Mouse (Mus musculus): ENCODE results near the gene Hoxd9.
A peak's percentile ranks its signal among the peaks of the same experiment; 100 is the strongest.

Gene Hoxd9

DNA sequence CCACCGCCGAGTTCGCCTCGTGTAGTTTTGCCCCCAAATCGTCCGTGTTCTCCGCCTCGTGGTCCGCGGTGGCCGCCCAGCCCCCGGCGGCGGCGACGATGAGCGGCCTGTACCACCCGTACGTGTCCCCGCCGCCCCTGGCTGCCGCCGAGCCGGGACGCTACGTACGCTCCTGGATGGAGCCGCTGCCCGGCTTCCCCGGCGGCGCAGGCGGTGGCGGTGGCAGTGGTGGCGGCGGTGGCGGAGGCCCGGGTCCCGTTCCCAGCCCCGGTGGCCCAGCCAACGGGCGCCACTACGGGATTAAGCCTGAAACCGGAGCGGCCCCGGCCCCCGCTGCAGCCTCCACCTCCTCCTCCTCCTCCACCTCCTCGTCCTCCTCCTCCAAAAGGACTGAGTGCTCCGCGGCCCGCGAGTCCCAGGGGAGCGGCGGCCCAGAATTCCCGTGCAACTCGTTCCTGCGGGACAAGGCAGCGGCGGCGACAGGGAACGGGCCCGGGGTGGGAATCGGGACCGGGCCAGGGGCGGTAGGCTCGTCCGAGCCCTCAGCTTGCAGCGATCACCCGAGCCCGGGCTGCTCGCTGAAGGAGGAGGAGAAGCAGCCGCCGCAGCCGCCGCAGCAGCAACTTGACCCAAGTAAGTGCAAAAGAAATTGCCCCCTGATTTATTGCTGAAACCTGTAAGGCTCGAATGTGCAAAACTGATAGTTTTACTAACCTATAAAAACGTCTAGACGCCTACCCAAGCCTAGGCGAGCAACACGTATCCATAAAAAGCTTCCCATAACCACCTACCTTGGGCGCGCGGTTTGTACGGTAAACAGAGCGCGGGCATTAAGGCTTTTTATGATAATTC lies 900 bp downstream of the Hoxd9 start:
- DNase-seq: peak; percentile 68 to 78

DNA sequence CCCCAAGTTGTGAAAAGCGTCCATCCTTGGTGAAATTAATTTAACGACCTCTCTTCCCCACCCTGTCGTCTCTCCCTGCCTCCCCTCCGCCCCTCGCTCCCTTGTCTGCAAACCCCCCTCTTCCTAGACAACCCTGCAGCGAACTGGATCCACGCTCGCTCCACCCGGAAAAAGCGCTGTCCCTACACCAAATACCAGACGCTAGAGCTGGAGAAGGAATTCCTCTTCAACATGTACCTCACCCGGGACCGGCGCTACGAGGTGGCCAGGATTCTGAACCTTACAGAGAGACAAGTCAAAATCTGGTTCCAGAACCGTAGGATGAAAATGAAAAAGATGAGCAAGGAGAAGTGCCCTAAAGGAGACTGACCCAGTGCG lies 1.5 kb downstream of the Hoxd9 start:
- DNase-seq: peak; percentile 62 to 71

DNA sequence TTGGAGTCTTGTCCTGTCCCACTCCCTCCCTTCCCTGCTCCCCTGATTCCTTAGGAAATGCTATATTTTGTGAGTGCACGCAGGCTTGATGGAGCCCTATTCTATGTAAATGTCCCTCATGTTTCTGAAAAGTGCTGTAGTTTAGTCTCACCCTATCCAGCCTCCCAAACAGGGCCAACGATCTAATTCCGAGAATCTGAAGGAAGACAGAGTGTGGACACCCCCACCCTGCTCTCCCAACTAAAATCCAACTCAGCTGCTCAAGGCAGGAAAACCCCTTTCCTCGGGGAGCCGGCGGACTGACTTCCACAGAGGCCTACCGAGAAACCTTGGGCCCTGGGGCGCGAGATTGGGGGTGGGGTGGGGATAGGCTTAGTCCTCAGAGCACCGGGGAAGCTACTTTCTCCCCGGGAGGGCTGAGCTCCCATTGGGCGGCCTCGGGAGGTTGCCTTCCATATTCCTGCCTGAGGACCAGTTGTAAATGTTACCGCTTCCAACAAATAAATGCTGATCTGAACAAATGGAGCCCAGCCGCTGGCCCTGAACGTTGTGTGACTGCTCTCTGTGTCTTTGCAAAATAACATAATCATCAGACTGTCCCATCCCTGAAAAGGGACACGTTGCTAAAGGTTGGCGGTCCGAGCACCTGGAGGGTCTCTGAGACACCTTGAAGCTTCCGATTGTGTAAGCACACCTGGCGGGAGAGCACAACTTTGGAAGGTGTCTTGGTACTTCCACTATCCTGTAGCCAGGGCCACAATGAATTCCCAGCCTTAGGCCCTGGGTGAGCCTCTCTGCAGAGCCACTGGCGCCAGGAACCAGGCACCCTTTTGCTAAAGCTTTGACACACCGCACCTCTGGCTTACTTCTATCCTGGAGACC lies 2.4 kb downstream of the Hoxd9 start:
- DNase-seq: peak; percentile 68 to 72

DNA sequence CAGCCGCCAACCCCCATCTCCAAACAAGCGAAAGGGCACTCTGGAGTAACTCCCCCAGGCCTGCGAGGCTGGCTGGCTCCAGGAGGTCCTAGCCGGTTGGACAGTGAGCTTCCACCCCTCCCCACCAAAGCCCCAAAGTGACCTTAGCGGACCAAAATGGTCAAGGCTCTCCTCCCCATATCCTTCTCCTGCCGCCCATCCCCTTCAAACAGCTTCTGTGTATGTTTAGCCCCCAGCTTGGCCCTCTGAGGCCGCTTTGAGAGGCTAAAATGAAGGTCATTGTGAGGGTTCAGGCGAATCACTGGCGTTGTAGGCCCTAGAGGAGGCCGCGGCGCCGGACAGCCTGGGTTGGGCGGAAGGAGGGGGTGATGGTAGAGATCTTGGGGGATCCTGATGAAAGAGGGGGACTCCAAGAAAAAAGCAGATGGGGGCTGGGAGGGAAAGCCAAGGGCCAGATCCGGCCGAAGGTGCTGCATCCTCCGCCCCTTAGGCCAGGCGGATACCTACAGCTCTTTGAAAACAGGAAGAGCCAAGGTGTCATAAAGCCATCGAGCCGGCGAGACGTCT lies 3.1 kb downstream of the Hoxd9 start:
- DNase-seq: peak; percentile 71 to 79

DNA sequence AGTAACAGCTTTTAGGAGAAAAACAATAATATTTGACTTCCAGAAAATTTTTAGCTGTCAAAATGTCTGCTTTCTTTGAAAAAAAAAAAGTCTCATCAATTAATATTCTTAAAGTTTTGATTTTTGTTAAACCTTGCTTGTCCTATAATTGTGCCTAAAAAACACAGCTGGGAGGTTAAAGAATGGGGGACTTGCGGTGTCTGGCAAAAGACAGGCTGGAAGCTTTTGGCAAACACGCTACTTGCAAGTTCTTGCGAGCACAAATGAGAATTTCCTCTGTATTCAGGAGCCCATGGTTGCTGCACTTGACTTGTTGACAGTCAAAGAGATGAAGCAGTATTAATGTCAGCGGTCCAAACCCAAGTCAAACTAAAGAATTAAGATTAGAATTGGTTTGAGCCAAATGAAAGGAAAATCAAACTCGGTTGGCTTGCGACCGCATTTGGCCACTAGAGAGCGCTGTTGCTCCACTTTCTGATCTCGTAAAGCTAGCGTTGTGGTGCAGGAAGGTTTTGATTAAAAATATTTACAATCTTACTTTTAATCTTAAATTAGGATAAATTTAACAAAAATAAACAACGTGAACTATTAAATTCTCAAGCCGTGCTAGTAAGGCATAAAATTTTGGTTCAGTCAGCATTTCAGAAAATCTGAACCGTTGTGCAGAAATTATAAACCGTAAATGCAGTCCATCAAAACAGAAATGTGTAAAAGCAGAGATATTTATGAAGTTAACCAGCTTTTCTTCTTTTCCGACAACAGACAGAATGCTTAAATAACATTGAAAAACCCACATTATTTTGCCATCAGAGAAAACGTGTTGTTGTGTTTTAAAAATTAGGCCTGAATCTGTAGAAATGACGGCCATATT lies 4.7 kb downstream of the Hoxd9 start:
- DNase-seq: peak; percentile 93 to 95

DNA sequence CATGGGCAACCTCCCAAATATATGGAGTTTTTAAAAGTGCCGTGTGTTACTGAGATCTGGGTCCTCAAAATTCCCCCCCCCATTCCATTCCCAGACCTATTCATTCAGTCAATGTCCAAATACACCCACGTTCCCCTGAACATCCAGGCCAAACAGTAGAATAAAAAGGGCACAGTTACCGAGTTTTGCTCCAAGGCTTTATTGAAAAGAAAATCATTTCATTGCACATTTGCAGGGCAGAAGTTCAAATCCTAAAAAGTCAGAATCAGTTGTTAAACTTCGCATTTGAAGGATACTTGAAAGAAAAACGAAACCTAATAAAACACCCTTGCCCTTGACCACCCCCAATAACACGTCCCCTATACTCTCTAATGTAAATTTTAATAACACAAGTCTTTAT lies 5.3 kb downstream of the Hoxd9 start:
- peak in 1 of 2 experiments; percentile 2 for DNase-seq

DNA sequence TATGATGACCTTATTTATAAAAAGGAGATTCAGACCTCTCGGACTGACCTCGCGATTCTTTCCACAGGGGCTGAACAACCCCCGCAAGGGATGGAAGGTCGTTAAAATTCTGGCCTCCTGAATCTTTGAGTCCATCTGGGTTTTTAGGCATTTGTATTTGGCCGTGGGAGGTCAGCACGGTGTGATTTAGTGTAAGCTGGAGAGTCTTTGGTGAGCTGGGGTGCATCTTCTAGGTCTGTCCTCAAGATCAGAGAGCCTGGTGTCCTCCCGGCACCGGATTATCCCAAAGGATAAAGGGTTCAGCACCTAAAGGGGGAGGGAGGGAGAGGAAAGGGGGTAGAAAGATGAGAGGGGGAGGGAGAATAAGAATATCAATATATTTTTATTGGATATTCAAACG lies 5.8 kb downstream of the Hoxd9 start:
- DNase-seq: peak in 1 of 2 experiments; percentile 34

DNA sequence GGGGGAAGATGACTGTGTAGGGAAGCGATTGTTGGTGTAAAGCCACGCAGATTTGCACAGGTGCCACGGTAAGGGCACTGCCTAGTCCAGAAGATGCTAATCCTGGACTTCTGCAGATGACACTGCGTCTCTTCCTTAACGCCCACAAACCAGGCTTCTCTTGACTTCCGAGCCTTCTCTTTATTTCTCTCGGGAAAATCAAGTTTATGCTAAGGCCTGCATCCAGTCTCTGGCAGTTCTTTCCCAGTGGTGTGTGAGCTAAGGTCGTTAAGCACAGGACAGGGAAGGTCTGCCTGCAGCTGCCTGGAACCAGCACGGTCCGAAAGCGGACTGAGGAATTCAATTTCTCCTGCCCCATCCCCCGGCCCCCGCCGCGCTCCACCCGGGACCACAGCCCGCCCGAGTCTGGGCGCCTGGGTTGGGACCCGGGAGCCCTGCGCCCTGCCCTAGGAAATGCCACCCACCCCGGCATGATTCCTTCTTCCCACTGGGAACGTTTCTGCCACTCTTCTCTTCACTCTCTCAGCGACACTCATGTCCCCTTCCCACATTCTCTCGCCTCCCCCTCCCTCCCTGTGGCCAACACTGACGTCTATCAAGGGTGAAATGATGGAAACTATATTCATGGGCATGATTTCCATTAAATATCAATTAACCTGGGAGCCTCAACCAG lies 6.3 kb downstream of the Hoxd9 start:
- peak; percentile 74 to 83 for DNase-seq

DNA sequence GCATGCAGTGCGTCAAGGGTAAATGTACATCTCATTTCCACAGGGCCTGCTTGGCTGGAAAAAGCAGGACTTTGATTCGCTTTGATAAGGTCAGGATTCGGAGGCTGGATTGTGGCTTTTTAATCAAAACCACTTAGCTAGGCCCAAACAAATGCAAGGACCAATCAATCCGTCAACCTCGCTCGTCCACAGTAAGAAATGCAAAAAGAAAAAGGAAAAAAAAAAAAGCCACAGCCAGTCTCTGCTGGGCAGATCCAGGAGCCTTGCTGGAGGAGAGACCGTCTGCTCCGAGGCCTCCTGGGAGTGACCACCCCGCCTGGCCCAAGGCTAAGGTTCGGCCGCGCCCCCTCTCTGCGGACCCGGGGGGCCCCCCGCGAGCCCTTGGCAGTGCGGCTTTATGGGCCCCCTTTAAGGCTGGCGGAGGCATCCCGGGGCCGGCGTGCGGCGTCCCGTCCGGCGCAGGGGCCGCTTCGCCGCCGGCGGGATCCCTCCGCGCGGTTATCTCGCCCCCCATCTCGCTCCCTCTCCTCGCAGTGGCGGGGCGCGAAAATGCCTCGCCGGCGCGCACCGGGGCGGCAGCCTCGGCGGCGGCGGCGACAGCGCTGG lies 7.0 kb downstream of the Hoxd9 start, which contains the start of gene Hoxd8:
Gene Hoxd8 (plus strand): TSS at position 223 of the 606 bp plus-strand sequence.
- peak; percentile 92 to 95 for DNase-seq

DNA sequence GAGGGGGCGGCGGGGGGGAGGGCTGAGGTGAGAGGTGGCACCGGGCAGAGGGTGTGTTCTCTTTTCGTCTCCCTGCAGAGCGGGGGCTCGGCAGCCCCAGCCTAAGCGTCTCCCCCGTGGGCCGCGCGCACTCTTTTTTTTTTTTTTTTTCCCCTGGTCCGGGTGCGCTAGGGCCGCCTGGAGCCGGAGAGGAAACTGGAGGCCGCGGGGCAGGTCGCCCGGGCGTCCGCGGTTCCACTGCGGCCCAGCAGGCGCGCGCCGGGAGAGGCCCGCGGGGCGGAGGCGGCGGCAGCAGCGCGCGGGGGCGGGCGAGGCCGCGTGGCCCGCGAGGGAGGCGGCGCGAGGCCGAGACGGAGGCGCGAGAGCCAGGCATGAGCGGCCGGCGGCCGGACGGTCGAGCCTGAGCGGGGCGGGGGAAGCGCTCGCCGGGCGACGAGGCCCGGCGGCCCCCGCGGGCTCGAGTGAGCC lies 7.5 kb downstream of the Hoxd9 start:
- DNase-seq: peak; percentile 65 to 83

DNA sequence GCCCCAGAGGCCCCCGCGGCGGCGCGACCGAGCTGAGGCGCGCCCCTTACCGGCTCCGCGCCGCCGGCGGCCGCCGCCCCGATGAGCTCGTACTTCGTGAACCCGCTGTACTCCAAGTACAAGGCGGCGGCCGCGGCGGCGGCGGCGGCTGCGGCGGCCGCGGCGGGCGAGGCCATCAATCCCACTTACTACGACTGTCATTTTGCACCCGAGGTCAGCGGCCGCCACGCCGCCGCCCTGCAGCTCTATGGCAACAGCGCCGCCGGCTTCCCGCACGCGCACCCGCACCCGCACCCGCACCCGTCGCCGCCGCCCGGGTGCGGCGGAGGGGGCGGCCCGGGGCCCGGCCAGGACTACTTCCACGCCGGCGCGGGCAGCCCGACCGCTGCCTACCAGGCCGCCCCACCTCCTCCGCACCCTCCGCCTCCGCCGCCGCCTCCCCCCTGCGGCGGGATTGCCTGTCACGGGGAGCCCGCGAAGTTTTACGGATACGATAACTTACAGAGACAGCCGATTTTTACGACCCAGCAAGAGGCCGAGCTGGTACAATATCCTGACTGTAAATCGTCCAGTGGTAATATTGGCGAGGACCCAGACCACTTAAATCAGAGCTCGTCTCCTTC lies 8.1 kb downstream of the Hoxd9 start:
- peak; percentile 80 to 87 for DNase-seq

DNA sequence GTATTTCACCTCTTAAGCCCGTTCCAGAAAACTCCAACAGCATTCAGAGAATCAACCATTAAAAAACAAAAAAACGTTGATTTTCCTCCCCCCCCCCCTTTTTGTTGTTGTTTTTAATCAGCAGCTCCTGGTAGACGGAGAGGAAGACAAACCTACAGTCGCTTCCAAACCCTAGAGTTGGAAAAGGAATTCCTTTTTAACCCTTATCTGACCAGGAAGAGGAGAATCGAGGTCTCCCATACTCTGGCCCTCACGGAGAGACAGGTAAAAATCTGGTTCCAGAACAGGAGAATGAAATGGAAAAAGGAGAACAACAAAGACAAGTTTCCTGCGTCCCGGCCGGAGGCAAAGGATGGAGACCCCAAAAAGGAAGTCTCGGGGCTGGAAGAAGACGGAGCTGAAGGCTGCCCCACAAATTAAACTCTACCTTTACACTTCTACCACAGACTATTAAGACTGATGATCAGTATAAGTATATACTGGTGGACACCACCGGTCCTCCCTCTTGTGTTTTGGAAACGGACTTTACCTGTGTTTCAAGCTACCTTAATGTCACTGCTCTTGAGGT lies 8.9 kb downstream of the Hoxd9 start:
- DNase-seq: peak in 1 of 2 experiments; percentile 21

DNA sequence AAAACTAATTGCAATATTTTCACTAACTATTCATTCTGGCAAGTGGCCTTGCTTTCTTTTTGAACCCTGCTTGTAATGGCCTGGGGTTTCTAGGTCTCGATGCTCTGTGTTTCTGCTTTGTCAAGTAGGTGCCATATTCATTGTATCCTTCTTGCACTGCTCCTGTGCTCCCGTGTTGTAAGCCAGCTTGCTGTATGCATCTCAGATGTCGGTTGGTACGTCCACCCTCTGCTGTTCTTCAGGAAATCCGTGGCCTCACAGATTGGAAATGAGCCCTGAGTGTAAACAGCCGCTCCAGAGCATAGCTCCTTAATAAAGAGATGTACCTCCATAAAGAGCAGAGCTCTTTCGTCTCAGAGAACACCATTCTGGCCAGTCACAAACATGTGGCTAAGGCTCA lies 10.1 kb downstream of the Hoxd9 start:
- peak in 1 of 2 experiments; percentile 33 for DNase-seq

DNA sequence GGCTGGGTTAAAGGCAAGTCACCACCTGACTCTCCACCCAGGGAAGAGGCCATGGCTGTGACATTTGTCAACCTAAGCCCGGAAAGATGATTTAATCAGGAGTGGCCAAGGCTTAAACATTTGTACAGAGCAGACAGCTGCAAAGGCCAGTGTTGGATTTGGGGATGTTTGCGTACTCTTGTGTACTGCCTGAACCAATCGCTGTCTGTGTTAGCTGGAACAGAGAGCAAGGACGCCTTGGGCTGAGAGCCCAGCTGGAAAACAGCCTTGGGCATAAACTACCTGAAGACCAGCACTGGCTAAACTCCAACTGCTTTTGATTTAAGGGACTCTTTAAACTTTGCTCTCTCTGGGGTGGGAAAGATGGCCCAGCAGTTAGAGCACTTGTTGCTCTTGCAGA lies 11.1 kb downstream of the Hoxd9 start:
- DNase-seq: peak in 1 of 2 experiments; percentile 44

DNA sequence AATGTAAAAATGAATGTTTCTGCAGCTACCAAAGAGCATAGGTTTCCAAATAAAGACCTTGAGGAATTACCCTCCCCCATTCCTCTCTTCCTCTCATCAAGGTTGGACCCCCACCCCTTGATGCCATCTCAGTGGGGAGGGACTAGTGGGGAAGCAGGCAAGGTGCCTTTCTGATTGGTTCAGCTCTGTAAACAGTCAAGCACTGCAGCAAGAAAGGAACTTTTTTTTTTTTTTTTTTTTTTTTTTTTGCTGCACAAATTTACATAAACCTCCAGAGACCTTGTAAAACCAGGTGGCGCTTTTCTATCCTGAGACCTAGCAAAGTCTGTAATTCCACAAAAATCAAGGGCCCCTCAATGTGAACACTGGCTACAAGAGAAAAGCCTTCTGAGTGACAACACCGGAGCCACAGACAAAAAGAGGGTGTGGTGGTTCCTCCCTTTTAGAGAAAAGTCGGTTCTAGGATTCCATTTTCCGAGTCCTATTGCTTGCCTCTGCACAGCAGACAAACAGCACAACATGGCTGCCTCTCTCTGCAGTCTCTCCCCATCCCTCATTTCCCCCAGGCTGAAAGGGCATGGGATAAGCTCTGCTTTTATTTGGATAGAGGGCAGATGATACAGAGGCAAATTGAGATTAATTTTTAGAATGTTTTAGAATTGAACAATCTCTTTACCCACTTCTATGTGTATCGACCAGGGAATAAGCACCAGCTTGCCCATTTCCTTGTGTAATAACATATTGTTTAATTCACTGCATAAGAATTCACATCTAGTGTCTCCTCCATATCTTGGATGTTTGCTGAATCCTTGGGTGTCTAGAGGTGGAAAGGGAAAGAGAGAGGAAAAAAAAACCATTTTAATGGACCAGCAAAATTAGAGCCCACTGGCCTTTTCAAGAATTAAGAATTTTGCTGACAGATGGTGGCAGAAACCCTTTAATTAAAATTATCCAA lies 12.2 kb downstream of the Hoxd9 start:
- peak in 1 of 2 experiments; percentile 35 for DNase-seq

DNA sequence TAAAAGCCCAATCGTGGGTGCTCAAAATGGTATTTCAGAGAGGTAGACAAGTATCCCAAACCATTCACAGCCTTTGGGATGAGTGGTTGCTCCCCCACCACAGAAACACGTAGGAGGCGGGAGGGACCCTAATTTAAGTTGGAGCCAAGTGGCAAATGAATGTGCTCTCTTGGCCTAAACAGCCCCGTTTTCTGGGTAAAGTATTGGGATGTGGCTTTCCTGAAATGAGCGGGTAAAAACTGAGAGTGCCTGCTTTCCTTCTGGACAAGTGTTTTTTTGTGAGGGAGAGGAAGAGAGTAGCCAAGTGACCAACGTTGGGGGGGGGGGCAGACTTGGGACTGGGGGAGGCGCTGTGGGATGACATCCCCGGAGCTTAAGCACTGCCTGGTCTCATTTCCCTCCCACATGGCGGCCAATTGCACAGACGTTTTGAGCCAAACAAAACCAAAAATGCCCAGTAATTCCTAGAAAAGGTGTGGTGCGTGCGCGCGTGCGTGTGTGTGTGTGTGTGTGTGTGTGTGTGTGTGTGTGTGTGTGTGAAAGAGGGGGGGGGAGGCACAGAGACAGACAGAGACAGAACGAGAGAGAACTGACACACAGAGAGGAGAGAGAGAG lies 13.5 kb downstream of the Hoxd9 start:
- DNase-seq: peak in 1 of 2 experiments; percentile 68

DNA sequence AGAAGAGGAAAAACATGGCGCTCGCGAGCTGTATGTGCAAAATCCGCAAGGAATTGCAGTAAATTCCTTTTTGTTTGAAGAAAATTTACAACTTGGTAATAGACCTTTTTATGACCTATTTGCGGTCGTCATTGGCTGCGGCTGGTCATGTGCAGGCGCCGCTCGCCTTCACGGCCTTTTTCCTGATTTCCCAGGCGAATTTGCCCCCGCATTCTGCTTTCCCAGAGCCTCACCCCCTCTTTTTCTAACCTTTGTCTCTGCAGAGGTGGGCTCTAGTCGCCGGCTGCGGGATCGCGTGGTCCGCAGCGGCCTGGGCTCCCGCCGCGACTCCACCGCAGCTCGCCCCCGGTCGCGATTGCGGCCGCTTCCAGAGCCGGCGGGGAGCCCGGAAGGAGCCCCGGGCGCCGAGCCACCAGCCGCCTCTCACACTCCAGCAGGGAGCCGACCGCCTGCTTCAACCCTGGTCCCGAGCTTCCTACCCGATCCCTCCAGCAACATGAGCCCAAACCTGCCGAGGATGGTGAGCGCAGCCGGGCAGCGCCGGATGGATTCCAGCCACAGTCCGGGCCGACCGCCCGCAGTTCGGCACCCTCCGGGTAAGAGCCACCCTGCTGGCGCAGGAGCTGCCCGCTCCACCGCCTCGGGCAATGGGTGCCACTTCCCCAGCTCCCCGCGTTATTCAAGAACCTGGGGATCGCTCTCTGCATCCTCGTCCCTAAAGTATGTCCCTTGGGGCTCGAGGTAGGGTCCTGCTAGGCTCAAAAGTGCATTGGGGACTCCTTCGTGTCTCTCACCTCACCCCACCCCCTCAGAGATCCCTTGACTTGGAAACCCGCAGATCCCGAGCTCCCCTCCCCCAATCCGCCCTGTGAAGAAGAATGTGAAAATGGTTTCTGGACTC lies 14.4 kb downstream of the Hoxd9 start, which contains the start of the genes Hoxd3 and Hoxd4:
Gene Hoxd3 (plus strand): TSS at position 207 of the 901 bp plus-strand sequence.
Gene Hoxd4 (plus strand): TSS at position 209 of the 901 bp plus-strand sequence.
- peak; percentile 80 to 88 for DNase-seq
